Mouse (Mus musculus): ENCODE data around the gene Cit.
A peak's percentile ranks its signal among the peaks of the same experiment; 100 is the strongest.

The Cit gene

GRCm38 (mm10) chr5:115958814-115959213, 113.7 kb downstream of the Cit start:
- DNase-seq (ENCODE audit: low spot score in 2 of 2) = no peak

GRCm38 (mm10) chr5:115961809-115962208, 116.7 kb downstream of the Cit start:
- no peak for DNase-seq (ENCODE audit: low spot score in 2 of 2)

- DNase-seq (ENCODE audit: low spot score in 2 of 2) = no peak
Observed at GRCm38 (mm10) chr5:115971236-115971635, 126.2 kb downstream of the Cit start.

- no peak for DNase-seq (ENCODE audit: low spot score in 2 of 2)
Observed at GRCm38 (mm10) chr5:115975672-115976071, 130.6 kb downstream of the Cit start.

GRCm38 (mm10) chr5:115976446-115976845, 131.4 kb downstream of the Cit start:
- DNase-seq (ENCODE audit: low spot score in 2 of 2) = no peak

- DNase-seq (ENCODE audit: low spot score in 2 of 2) = no peak
Observed at GRCm38 (mm10) chr5:115977266-115977665, 132.2 kb downstream of the Cit start.

GRCm38 (mm10) chr5:115977757-115978156, 132.7 kb downstream of the Cit start:
- no peak for DNase-seq (ENCODE audit: low spot score in 2 of 2)

GRCm38 (mm10) chr5:115978255-115978654, 133.2 kb downstream of the Cit start:
- DNase-seq (ENCODE audit: low spot score in 2 of 2) = no peak

GRCm38 (mm10) chr5:115979134-115979696, 134.1 kb downstream of the Cit start:
- DNase-seq (ENCODE audit: low spot score in 2 of 2) = peak in 1 of 2 experiments; percentile 25

- DNase-seq (ENCODE audit: low spot score in 2 of 2) = no peak
Observed at GRCm38 (mm10) chr5:115980537-115980936, 135.5 kb downstream of the Cit start.

GRCm38 (mm10) chr5:115982671-115983373, 137.7 kb downstream of the Cit start:
- peak in 1 of 2 experiments; percentile 26 for DNase-seq (ENCODE audit: low spot score in 2 of 2)

- DNase-seq (ENCODE audit: low spot score in 2 of 2) = no peak
Observed at GRCm38 (mm10) chr5:115984392-115984791, 139.3 kb downstream of the Cit start.

- DNase-seq (ENCODE audit: low spot score in 2 of 2) = no peak
Observed at GRCm38 (mm10) chr5:115985101-115985500, 140.0 kb downstream of the Cit start.

GRCm38 (mm10) chr5:115987284-115987683, 142.2 kb downstream of the Cit start:
- no peak for DNase-seq (ENCODE audit: low spot score in 2 of 2)

GRCm38 (mm10) chr5:115991717-115992116, 146.6 kb downstream of the Cit start:
- DNase-seq (ENCODE audit: low spot score in 2 of 2) = no peak

GRCm38 (mm10) chr5:115994101-115994500, 149.0 kb downstream of the Cit start:
- DNase-seq (ENCODE audit: low spot score in 2 of 2) = no peak

- no peak for DNase-seq (ENCODE audit: low spot score in 2 of 2)
Observed at GRCm38 (mm10) chr5:115997376-115997775, 152.3 kb downstream of the Cit start.

GRCm38 (mm10) chr5:116003154-116003553, 158.1 kb downstream of the Cit start:
- no peak for DNase-seq (ENCODE audit: low spot score in 2 of 2)

GRCm38 (mm10) chr5:116003825-116004224, 158.7 kb downstream of the Cit start:
- no peak for DNase-seq (ENCODE audit: low spot score in 2 of 2)

GRCm38 (mm10) chr5:116004271-116004670, 159.2 kb downstream of the Cit start:
- no peak for DNase-seq (ENCODE audit: low spot score in 2 of 2)

- DNase-seq (ENCODE audit: low spot score in 2 of 2) = no peak
Observed at GRCm38 (mm10) chr5:116006324-116007099, 161.4 kb downstream of the Cit start.

GRCm38 (mm10) chr5:116007723-116008122, 162.6 kb downstream of the Cit start:
- no peak for DNase-seq (ENCODE audit: low spot score in 2 of 2)
